Mouse (Mus musculus) Muller cell, postnatal 12 days (primary cell): ENCODE measurements around the gene Acer2.
"Not testable (repeated sequence)": the region's sequence is repeated elsewhere in the genome, so short reads cannot be mapped to it uniquely, and the experiment has no call there.

Source experiments
- DNase-seq: peaks from one replicate; pipeline ENCODE4 v3.0.0-alpha.2; 2015; ENCODE audit errors: inconsistent ontology term

The Acer2 gene

DNA sequence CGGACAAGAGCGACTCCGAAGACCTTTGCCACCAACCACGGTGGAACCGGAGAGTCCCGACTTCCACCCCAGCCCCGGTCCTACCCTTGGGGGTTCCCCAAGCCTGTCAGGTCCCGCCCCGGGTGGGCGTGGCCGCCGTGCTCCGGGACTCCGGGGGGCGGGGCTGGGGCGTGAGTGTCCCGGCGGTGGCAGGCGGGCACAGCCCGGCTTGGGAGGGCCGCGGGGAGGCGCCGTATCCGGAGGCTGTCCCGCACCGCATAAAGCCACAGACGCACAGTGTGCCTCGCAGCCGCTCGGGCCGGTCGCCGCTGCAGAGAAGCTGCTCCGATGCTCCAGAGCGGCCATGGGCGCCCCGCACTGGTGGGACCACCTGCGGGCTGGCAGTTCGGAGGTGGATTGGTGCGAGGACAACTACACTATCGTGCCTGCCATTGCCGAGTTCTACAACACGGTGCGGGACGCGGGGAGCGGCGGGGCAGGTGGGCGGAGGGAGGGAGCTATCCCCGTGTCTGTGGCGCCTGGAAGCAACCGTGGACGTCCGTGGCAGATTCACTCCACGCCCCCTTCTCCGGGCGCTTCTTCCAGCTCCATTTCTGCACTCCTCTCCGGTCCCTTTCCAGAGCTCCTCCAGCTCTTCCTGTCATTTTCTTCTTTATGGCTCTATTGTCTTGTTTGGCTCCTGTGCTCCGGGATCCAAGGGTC, at the start of gene Acer2:
Acer2 (plus strand) TSS at position 251 of the 702 bp plus-strand sequence.
- peak; percentile 95 for DNase-seq

DNA sequence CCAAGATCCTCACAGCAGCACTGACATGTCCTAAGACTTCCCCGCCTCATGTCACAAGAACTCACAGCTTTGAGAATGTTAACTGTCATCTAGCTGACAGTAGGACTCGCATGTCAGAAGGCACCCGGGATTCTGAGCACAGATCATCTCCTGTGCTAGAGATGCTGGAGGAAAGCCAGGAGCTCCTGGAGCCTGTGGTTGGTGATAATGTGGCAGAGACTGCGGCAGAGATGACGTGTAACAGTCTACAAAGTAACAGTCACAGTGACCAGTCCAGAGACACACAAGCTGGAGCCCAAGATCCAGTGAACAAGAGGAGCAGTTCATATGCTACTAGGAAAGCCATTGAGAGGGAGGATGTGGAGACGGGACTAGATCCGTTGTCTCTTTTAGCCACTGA, 49.1 kb upstream of the Acer2 start:
- DNase-seq: no peak

DNA sequence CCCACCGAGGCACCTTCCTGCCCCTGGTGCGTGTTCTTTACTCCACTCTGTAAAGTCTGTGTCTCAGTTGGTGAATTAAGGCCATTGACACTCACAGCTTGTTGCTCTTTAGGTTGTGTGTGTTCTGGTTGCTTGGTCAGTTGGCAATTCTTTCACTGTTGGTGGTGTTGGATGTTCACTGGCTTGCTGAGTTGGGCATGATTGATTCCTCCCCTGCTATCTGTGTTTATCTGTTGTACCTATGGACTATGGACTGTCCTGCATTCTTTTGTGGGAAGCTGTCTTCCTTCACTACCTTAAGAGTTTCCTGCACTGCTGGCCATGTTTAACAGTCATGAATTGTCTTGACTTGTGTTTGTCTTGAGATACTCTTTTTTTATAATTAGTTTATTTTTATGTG, 42.3 kb upstream of the Acer2 start:
- no peak for DNase-seq

DNA sequence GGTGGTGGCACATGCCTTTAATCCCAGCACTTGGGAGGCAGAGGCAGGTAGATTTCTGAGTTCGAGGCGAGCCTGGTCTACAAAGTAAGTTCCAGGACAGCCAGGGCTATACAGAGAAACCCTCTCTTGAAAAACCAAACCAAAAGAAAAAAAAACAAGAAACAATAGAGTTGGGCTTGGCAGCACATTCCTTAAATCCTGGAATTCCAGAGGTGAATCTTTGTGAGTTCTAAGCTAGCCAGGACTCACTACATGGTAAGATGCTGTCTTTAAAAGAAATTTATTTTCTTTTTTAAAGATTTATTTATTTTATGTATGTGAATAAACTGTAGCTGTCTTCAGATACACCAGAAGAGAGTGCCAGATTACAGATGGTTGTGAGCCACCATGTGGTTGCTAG, 33.1 kb upstream of the Acer2 start:
- DNase-seq: not testable (repeated sequence)

DNA sequence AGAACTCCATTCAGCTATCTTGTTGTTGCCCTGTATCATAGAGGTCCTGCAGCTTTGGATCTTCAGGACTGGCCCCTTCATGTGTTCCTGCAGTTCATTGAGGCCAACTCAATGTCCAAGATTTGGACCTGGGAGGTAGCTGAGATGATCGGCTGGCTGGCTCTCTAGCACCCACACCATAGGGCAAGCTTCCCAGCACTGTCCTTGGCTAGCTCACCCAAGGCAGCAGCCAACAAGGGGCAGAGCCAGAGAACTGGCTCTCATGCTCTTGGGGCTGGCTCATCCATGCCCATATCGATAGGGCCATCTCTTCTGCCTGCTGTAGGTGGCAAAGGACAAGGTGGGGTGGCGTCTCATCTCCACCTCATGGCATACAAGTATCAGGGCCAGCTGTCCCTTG, 28.8 kb upstream of the Acer2 start:
- DNase-seq: no peak

DNA sequence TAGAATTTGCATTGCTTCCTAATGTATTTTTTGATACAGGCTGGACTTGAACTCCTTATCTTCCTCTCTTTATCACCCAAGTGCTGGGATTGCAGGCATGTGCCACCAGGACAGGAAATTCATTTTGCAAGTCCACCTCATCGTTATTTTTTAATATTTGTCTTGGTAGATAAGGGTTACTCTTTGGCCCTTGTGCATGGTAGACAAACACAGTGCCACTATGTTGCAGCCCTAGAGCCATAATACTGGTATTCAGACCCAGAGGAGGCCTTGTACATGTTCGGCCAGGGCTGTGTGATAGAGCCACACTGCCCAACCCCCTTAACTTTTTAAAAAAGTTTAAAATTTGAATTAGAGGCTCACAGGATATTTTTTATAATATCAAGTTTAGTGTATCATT, 26.9 kb upstream of the Acer2 start:
- no peak for DNase-seq

DNA sequence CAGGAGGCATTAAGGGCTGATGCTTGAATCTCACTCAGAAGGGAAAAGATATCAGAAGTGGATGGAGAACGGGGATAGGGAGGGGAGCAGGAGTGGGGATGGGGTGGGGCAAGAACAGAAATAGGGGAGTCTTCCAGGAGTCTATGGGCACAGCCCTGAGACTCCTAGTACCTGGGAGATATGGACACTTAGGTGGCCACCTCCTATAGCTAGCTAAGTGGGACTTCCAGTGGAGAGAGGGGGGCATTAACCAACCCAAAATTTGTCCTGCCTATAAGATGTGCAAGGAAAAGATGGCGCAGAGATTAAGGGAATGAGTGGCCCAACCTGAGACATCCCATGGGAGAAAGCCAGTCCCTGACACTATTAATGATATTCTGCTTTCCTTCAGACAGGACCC, 22.9 kb upstream of the Acer2 start:
- no peak for DNase-seq

DNA sequence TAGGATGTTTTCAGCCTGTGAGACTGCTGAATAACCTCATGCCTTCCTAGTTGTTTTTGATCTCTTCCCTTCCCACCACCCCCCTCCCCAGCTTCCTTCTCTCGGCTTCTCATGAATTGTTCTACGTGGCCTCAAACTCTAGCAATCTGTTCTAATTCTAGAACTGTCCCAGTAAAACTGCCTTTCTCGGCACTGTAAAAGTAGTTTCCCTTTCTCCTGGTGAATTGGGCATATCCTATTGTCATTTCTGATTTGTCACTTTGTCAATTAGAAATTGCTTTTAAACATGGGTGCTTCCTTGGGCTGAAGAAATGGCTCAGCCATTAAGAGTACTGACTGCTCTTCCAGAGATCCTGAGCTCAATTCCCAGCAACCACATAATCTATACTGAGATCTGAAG, 22.2 kb upstream of the Acer2 start:
- DNase-seq: no peak

DNA sequence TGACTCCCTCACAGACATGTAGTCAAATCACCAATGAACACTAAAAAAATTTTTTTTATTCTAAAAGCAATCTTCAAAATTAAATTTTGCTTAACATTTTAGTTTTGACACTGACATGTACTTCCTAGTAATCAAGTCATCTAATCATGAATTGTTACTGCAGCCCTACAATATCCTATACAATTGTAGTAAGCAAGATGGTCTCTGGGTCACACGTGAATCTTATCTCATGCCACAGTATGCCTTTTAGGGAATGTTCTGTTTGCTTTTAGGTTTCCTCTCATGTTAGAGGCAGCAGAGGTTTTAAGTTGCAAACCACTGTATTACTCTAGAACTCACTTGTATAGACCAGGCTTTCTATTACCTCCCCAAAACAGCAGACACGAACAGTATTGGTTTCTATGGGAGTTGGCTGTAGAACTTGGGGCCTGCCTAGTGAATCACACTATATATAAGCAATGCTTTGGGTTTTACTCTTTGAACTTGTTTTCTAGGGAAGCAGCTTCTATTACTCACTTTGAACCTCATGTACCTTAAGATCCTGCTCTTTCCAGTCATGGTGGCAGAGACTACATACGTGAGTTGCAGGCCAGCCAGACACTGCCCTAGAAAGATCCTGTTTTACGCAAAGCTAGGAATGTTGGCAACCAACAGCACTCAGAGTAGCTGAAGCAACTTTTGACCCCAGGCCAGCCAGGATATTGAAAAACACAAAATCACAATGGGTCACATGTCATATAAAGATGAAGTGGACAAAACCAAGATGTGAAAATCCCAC, 21.2 kb upstream of the Acer2 start:
- DNase-seq: no peak

DNA sequence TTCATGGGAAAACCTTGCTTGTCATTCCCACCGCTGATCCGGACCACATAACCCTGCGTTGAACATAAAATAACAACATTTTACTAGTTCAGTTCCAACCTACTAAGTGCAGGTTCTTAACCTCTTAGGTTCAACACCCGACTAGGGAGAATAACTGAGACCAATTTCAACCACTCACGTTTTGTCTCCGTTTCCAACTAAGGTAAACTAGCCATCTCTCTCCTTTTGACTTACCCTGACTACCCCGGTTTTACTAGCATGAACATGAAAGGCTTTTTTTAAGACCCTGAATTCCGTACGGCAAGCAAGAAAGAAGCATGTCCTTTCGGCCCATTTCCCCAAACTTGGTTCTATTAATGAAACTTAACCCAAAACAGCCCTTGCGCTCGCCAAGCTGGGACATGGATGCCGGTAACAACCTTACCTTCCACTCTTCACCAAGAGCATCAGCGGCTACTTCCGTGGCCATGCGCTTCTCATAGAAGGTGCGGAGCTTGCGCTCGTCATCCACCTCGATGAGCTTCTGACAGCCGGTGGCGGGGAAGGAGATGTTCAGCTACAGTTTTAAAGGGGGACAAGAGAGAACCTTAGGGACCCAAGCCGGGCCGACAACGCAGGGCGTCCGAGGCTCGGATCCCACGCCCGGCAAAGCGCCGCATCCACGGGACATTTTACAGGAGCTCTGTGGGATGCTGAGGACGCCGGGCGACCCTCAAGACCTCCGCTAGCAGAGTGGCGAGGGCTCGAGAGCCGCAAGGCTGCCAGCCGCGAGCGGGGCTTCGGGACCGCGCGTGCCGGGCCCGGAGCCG, 17.7 kb upstream of the Acer2 start:
- DNase-seq: peak; percentile 17

DNA sequence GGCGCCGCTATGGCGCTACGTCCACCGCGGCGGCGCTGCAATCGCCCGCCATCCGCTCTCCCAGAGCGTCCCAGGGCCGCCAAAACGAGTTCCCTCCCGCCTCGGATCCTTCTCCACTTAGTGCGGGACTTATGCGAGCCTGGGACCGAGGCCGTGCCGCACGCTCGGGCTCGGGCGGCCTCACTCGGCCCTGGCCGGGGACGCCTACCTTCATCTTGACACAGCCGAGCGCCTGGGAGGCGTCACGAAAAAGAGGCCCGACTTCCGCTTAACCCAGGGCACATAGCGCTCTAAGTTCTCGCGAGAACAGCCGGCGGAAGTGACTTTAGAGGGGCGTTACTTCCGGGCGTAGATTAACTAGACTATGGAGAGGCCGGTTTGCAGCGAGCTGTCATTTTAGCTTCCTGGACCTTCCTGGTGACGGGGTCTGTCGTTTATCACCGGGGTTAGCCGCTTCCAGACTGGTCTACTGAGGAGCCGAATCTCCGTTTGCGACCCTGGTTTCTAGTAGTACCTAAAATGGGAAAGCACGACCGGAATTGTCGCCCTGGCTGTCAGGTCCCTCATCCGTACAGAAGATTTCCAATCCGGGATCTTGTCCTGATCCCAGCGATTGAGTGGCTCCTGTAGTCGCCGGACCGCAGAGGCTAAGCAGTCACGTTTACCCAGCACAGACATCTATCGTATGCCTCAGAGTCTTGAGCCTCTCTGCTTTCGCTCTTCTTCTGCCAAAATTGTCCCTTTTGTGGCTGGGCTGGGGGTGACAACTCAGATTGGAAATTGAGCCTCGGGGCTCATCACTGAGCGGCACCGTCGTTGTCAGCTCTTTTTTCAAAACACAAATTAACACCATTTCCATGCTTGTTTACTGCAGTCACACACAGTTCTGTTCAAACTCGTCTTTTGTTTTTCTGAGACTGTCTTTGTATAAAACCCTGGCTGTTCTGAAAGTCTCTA, 16.8 kb upstream of the Acer2 start, which contains the start of gene Rps6:
Rps6 (minus strand) TSS at position 300 of the 957 bp plus-strand sequence.
- DNase-seq: peak; percentile 95

DNA sequence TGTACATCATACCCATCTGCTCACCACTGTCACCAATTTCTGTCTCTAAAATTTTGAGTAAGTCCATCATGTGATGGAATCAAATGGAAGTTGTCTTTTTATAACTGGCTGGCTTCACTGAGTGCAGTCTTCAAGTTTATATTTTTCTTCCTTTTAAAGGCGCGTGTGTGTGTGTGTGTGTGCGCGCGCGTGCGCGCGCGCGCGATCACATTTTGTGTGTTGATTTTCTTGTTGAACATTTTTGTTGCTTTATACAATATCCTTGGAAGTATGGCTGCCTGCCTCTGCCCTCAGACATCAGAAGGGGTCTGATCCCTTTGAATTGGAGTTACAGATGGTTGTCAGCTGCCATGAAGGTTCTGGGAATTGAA, 16.1 kb upstream of the Acer2 start:
- DNase-seq: no peak

DNA sequence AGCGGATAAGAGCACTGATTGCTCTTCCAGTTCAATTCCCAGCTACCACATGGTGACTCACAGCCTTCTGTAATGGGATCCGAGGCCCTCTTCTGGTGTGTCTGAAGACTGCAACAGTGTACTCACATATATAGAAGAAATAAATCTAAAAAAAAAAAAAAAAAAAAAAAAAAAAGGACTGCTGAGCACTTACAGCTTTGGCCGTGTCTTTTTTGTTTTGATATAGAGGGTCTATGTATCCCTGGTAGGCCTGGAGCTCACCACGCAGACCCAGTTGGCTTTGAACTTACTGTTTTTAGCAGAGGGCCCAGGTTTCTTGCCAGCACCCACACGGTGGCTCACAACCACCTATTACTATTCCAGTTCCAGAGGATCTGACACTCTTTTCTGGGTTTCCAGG, 10.1 kb upstream of the Acer2 start:
- DNase-seq: no peak

DNA sequence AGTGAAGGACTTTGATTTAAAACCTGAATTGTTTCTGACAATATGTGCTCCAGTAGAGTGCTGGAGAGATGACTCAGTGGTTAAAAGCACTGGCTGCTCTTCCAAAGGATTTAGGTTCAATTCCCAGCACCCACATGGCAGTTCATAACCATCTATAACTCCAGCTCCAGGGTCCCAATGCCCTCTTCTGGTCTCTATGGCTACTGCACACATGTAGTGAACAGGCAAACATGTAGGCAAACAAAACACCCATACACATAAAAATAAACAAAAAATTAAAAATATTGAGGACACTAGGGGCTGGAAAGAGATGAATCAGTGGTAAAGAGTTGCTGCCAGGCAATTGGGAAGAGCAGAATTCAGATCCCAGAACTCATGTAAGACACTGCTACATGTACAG, 2.2 kb upstream of the Acer2 start:
- no peak for DNase-seq

DNA sequence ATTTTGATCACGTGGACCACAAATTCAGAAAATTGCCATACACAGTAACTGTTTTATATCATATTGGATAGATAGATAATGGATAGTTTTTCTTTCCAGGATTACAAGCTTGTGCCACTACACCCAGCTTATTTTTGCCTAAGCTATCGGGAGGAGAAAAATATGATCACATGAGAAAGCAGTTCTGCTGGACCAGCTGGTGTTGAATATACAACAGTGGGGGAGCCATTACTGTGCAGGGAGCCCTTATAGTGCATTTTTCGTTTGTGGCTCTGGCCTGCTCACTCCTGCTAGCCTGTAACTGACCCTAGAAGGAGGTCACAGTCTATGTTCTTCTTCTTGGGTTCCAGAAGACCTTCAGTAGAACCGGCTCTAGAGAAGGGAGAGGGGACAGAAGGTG, 1.1 kb upstream of the Acer2 start:
- no peak for DNase-seq

DNA sequence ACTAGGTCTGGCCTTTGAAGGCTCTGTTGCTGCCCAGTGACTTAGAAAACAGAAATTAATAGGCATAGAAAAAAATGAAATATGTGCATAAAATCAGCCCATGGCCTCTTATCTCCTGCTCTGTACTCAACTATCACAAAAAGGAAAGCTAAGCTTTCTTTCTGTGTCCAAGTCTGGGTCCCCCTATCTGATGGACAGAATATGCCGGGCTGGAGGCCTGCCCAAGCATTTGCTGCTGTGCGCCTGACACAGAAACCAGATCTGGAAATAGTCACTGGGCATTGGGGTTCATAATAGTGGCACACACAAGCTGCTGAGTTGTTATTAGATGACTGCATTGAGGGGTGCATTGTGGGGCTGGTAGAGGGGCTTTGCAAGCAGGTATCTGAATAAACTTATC, 5.3 kb downstream of the Acer2 start:
- no peak for DNase-seq

DNA sequence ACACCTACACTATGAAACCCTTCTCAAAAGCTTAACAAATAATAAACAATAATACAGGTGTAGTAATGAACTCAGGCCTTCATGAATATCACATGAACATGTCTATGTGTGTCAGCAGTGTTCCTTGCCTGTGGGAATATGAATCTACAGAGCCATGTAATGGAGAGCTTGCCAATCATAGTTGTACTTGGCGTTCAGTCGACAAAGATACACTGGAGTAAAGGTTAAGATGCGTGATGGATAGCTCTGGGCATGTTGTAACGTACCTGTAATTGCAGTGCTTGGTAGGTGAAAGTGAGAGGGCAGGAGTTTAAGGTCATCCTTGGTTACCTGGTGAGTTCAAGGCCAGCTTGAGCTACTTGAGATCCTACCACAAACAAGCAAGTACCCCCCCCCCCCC, 7.0 kb downstream of the Acer2 start:
- no peak for DNase-seq

DNA sequence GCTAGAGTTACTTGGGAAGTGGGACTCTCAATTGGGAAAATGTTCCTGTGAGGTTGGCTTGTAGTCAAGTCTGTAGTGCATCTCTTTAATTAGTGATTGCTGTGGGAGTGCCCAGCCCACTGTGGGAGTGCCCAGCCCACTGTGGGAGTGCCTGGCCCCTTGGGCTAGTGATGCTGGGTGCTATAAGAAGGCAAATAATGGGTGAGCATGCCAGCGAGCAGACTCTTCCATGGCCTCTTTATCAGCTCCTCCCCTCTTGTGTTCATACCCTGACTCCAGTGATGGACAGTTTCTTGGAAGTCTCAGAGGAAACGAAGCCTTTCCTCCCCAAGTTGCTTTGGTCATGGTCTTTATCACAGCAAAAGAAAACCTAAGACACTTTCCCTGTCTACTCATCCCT, 8.2 kb downstream of the Acer2 start:
- DNase-seq: no peak

DNA sequence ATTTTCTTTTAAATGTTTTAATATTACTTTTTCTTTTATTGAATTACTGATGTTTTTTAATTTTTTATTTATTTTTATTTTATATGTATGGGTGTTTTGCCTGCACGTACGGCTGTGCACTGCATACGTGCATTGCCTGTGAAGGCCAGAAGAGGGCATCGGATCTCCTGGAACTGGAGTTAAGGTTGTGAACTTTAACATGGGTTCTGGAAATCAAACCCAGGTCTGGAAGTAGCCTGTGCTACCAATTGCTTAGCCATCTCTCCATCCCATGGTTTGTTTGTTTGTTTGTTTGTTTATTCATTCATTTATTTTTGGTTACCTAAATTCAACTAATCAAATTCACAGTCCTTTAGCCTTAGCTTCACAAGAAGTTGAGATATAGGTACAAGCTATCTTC, 10.7 kb downstream of the Acer2 start:
- DNase-seq: no peak

DNA sequence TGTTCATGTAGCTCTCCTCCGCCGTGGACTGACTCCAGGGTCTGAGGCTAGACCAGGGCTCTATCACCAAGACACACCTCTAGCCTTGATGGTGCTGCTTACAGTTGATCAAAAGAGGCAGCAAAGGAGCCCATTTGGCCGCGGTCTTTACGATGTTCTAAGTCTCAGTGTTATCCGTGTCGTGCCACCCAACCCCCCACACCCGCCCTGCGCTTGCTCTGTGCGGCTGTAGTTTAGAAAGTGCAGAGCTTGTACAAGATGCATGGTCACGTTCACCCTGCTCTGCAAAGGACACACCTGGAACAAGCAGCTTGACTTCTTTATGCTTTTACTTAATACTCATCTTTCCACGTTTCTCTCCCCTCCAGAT, 11.6 kb downstream of the Acer2 start:
- DNase-seq: no peak

DNA sequence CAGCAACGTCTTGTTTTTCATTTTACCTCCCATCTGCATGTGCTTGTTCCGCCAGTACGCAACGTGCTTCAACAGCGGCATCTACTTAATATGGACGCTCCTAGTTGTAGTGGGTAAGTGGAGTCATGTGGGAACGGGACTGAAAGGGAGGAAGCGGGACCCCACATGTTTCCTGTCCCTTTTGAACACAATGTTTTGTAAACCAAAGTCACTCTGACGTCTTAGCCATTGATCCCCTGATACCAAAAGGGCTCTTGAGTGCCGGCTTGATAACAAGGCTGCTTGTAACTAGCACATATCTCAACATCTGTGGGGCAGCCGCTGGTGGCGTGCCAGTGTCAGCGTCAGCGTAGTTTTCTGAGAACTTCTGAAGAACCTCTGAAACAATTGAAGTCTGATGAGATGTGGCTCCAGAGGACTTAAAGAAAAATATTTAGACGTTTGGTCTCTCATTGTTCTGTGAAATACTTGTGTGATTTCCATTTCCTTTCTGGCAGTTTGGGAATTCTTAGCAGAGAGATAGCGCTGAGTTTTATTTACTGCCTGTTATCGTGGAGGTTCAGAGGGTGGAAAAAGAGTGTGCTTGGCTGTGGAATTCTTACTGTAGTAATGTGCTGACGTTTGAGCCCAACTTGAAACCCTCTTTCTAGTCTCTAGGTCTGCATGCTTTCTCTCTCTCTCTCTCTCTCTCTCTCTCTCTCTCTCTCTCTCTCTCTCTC, 12.1 kb downstream of the Acer2 start:
- no peak for DNase-seq
